Mouse (Mus musculus) forebrain, embryonic 11.5 days (tissue): Measurements from ENCODE around the gene E2f7. TPM values are rescaled to one million over a fixed set of nuclear protein-coding genes. Genes with fewer than 3 reads are reported as not detected.

Source experiments
- ATAC-seq: fragments of 200-750 bp; cut with Nextera tagmentation; replicated peaks from 2 replicates; pipeline ENCODE4 v1.8.0; 2017; ENCODE audit warnings: moderate TSS enrichment; ENCODE audit not compliant: low FRiP score
- DNase-seq: peaks from one replicate; pipeline ENCODE4 v3.0.0-alpha.2; 2017; ENCODE audit warnings: low spot score
- H3K27ac ChIP-seq: fragments of 300-500 bp; sonication (generic); 2 replicates; pipeline ENCODE4 v1.5.1; 2014; ENCODE audit warnings: low read depth, low read length
- H3K27me3 ChIP-seq: fragments of 300-500 bp; sonication (generic); 2 replicates; pipeline ENCODE4 v1.6.1; 2014; ENCODE audit warnings: mild to moderate bottlenecking, low read length, mixed read lengths; ENCODE audit not compliant: control insufficient read depth, insufficient read depth
- H3K36me3 ChIP-seq: fragments of 300-500 bp; sonication (generic); 2 replicates; pipeline ENCODE4 v1.6.1; 2014; ENCODE audit warnings: mild to moderate bottlenecking, low read length, moderate library complexity, mixed read lengths; ENCODE audit not compliant: control insufficient read depth, insufficient read depth
- H3K4me1 ChIP-seq: fragments of 300-500 bp; sonication (generic); replicated peaks from 2 replicates; pipeline ENCODE4 v1.6.1; 2014; ENCODE audit warnings: low read length, mixed read lengths; ENCODE audit not compliant: control insufficient read depth, insufficient read depth
- H3K4me2 ChIP-seq: fragments of 300-500 bp; sonication (generic); 2 replicates; pipeline ENCODE4 v1.6.1; 2014; ENCODE audit warnings: low read depth, mild to moderate bottlenecking, low read length, moderate library complexity, mixed read lengths; ENCODE audit not compliant: severe bottlenecking
- H3K4me3 ChIP-seq: fragments of 300-500 bp; sonication (generic); 2 replicates; pipeline ENCODE4 v1.5.1; 2014; ENCODE audit warnings: low read depth, low read length
- H3K9ac ChIP-seq: fragments of 300-500 bp; sonication (generic); 2 replicates; pipeline ENCODE4 v1.6.1; 2014; ENCODE audit warnings: low read length
- H3K9me3 ChIP-seq: fragments of 300-500 bp; sonication (generic); 2 replicates; pipeline ENCODE4 v1.6.1; 2016; ENCODE audit warnings: low read length, mixed read lengths; ENCODE audit not compliant: control insufficient read depth
- WGBS: fragments of 180-500 bp; shearing (Covaris S2); extraction: QIAGEN DNeasy Blood & Tissue Kit; methylation state at CpG from one replicate; pipeline ENCODE4 v1.1.7; 2014; 5-methylcytosine and 5-hydroxymethylcytosine counted together
- polyA plus RNA-seq: library from polyadenylated mRNA; unstranded; fragments of >200 nt; fragmentation: Nextera tagmentation; extraction: Ambion mirVana; gene quantifications from 2 replicates; pipeline ENCODE4 v1.2.1, GENCODE M21; 2014

E2f7 gene
- polyA plus RNA-seq, 1 experiment from 2014 or later, result 46.5 TPM

DNA sequence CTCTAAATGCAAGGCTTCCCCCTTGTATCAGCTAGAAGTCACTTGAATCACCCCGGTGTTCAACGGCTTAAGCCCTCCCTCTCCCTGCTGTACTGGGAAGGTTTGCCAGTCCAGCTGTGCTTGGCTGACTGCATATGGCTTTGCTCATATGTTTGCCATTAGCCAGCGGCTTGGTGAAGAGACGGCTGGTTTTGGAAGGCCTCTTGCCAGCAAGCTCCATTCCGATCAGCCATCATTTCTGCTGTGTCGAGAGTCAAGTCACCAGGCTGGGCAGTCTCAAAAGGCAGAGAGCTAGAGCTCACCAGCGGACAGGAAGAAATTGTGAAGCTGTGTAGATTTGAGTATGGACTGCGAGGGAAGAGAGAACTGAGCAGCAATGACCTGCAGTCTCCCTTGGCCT is 61.2 kb downstream of the E2f7 start:
- DNase-seq, result no peak
- no peaks in the 10 kb centered on the region for H3K27me3 ChIP-seq
- no peak for ATAC-seq
- H3K4me2 ChIP-seq, result no peak overlapping the region
- no peaks in the 10 kb centered on the region for H3K9me3 ChIP-seq
- H3K27ac ChIP-seq, result no peak overlapping the region
- no peak overlapping the region for H3K4me3 ChIP-seq
- H3K9ac ChIP-seq, result no peak overlapping the region
- H3K4me1 ChIP-seq, result no peaks in the 10 kb centered on the region
- no peaks in the 10 kb centered on the region for H3K36me3 ChIP-seq
- 85% methylated on average over 8 of the region's 8 CpGs for WGBS

- ATAC-seq (no peak), DNase-seq (no peak)
- H3K4me3 ChIP-seq, result no peak overlapping the region
- H3K36me3 ChIP-seq, result no peaks in the 10 kb centered on the region
- no peak overlapping the region for H3K27ac ChIP-seq
- H3K9ac ChIP-seq, result no peak overlapping the region
- no peak overlapping the region for H3K4me2 ChIP-seq
- no peaks in the 10 kb centered on the region for H3K9me3 ChIP-seq
- no peaks in the 10 kb centered on the region for H3K27me3 ChIP-seq
- WGBS, result 76% methylated on average over 2 of the region's 2 CpGs
- peaks cover 4% of the 10 kb centered on the region; the same call in 1 of the 2 replicates for H3K4me1 ChIP-seq
Measured at GRCm38 (mm10) chr10:110810528-110810927, 65.3 kb downstream of the E2f7 start.

- no peak overlapping the region for H3K27ac ChIP-seq
- H3K9ac ChIP-seq, result no peak overlapping the region
- H3K9me3 ChIP-seq, result no peaks in the 10 kb centered on the region
- no peak overlapping the region for H3K4me2 ChIP-seq
- WGBS, result 87% methylated on average over 10 of the region's 10 CpGs
- peaks cover 4% of the 10 kb centered on the region; the same call in 1 of the 2 replicates for H3K4me1 ChIP-seq
- no peak overlapping the region for H3K4me3 ChIP-seq
- DNase-seq (no peak), ATAC-seq (no peak)
- no peaks in the 10 kb centered on the region for H3K36me3 ChIP-seq
- H3K27me3 ChIP-seq, result no peaks in the 10 kb centered on the region
Measured at GRCm38 (mm10) chr10:110811209-110811861, 66.1 kb downstream of the E2f7 start.

GRCm38 (mm10) chr10:110811862-110812225 is 66.6 kb downstream of the E2f7 start:
- Histone ChIP-seq H3K36me3 (no peaks in the 10 kb centered on the region), H3K9ac (no peak overlapping the region), H3K27me3 (no peaks in the 10 kb centered on the region), H3K4me3 (no peak overlapping the region), H3K4me2 (no peak overlapping the region), H3K27ac (no peak overlapping the region), H3K9me3 (no peaks in the 10 kb centered on the region), H3K4me1 (peaks cover 4% of the 10 kb centered on the region; the same call in 1 of the 2 replicates)
- no peak for ATAC-seq
- DNase-seq, result no peak
- 58% methylated on average over 2 of the region's 2 CpGs for WGBS

- H3K4me3 ChIP-seq, result no peak overlapping the region
- no peak for DNase-seq
Measured at GRCm38 (mm10) chr10:110821139-110821538, 75.9 kb downstream of the E2f7 start.

DNA sequence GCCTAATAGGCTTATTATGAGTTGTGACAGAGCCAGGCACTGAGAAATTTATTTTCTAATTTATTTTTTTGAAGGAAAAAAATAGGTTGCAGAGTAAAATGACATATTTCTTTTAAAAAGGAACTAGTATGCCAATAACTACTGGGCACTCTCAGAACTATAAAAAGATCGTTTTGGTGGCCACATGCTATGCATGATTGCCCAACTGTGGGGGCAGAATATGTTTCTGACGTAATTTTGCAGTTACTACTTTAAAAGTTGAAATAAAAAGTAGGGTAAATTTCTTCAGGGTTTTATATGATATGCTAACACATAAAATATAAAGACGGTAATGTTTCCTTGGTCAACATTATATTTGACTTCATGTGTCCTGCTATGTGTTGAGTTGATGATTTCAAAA is 76.5 kb downstream of the E2f7 start:
- H3K9me3 ChIP-seq, result no peaks in the 10 kb centered on the region
- H3K27me3 ChIP-seq, result no peaks in the 10 kb centered on the region
- no peak for DNase-seq
- H3K4me1 ChIP-seq, result no peaks in the 10 kb centered on the region
- no peak overlapping the region for H3K27ac ChIP-seq
- no peaks in the 10 kb centered on the region for H3K36me3 ChIP-seq
- no peak overlapping the region for H3K9ac ChIP-seq
- H3K4me3 ChIP-seq, result no peak overlapping the region
- 92% methylated on average over 3 of the region's 3 CpGs for WGBS
- ATAC-seq, result no peak
- H3K4me2 ChIP-seq, result no peak overlapping the region

More at GRCm38 (mm10) chr10:110821139-110821538, 75.9 kb downstream of the E2f7 start:
- H3K27me3 ChIP-seq, result no peaks in the 10 kb centered on the region
- 81% methylated on average over 11 of the region's 11 CpGs for WGBS
- H3K9ac ChIP-seq, result no peak overlapping the region
- no peak overlapping the region for H3K27ac ChIP-seq
- no peak for ATAC-seq
- no peaks in the 10 kb centered on the region for H3K4me1 ChIP-seq
- H3K36me3 ChIP-seq, result no peaks in the 10 kb centered on the region
- no peak overlapping the region for H3K4me2 ChIP-seq
- no peaks in the 10 kb centered on the region for H3K9me3 ChIP-seq

GRCm38 (mm10) chr10:110832336-110832735 is 87.1 kb downstream of the E2f7 start:
- H3K4me3 ChIP-seq, result no peak overlapping the region
- H3K27ac ChIP-seq, result no peak overlapping the region
- DNase-seq, result no peak
- H3K4me2 ChIP-seq, result no peak overlapping the region
- H3K27me3 ChIP-seq, result no peaks in the 10 kb centered on the region
- no peaks in the 10 kb centered on the region for H3K9me3 ChIP-seq
- no peaks in the 10 kb centered on the region for H3K4me1 ChIP-seq
- WGBS, result 64% methylated on average over 6 of the region's 6 CpGs
- H3K36me3 ChIP-seq, result no peaks in the 10 kb centered on the region
- no peak for ATAC-seq
- H3K9ac ChIP-seq, result no peak overlapping the region

- H3K4me3 ChIP-seq, result no peak overlapping the region
- H3K9ac ChIP-seq, result no peak overlapping the region
- H3K36me3 ChIP-seq, result no peaks in the 10 kb centered on the region
- H3K4me2 ChIP-seq, result no peak overlapping the region
- DNase-seq, result no peak
- H3K9me3 ChIP-seq, result no peaks in the 10 kb centered on the region
- no peak overlapping the region for H3K27ac ChIP-seq
- WGBS, result 72% methylated on average over 6 of the region's 6 CpGs
- no peak for ATAC-seq
- no peaks in the 10 kb centered on the region for H3K4me1 ChIP-seq
- H3K27me3 ChIP-seq, result no peaks in the 10 kb centered on the region
Measured at GRCm38 (mm10) chr10:110835115-110835806, 90.0 kb downstream of the E2f7 start.
